Mouse (Mus musculus) adrenal gland, adult 8-10 months (tissue): ENCODE measurements around the gene Tfap2c. TPM values are rescaled to one million over a fixed set of nuclear protein-coding genes. Genes with fewer than 3 reads are reported as not detected.

Experiments used
- DNase-seq: peaks from one replicate; pipeline ENCODE4 v3.0.0; 2022
- total RNA-seq, 4 experiments: library from RNA; stranded (reverse); gene quantifications; 2 replicates each; pipeline ENCODE4 v1.2.4; 2022

Tfap2c gene
- total RNA-seq, 4 experiments from 2014 or later: not detected

- no peak for DNase-seq
Observed at GRCm38 (mm10) chr2:172551081-172551720, 1.8 kb downstream of the Tfap2c start.

GRCm38 (mm10) chr2:172551872-172552271, 2.5 kb downstream of the Tfap2c start:
- DNase-seq: no peak

GRCm38 (mm10) chr2:172552666-172553065, 3.3 kb downstream of the Tfap2c start:
- no peak for DNase-seq

DNA sequence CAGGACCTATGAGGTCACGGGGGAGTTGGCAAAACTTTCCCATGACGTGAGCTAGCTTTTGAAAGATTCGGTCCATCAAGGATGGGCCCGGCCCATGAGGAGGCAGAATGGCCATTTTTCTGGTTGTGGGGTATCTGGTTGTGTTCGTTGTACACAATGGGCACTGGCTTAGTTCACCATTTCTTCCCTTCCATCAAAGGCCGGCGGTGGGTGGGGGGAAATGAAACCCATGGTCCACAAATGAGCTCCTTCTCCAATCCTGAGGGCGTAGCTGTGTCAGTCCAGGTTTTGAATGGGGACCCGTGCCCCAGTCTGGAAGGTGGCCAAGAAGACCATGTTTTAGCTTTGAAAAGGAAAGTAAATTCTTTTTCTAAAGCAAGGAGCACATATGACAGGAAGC, 4.8 kb downstream of the Tfap2c start:
- DNase-seq: no peak

- DNase-seq: no peak
Observed at GRCm38 (mm10) chr2:172558674-172559468, 9.5 kb downstream of the Tfap2c start.

DNA sequence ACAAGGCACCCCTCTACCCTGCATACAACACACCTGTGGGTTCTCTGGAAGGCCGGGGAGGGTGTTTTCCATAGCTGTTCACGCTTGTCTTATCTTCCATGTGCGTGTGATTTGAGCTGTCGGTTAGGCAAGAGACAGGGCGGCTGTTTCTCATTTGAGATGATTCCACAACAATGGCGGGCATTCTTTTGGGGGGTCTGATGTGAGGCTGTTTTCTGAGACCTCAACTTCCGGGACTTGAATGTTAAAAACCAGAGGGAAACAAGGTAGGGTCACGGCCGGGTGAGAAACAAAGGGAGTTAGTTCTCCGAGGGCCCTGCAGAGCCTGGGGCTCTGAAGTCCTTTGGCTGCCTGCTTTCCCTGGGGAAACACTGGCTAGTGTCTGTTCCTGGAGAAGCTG, 11.6 kb downstream of the Tfap2c start:
- DNase-seq: no peak

DNA sequence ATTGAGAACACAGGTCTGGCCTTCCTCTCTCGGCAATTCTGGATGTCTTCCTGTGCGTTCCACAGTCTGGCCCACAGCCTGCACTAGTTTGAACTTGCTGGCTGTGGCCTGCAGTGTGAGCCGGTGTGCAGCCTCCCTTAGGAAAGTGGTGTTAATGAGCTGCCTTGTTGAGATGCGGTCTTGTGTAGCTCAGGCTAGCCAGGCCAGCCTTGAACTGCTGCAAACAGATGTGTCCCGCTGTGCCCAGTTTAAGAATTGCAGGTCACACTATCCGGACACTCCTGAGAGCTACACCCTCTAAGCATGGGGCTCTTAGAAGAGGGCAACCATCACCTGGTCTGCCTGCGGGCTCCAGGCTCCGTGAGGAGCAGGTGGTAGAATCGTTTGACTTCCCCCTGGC, 18.4 kb downstream of the Tfap2c start:
- no peak for DNase-seq

- DNase-seq: no peak
Observed at GRCm38 (mm10) chr2:172568466-172568865, 19.1 kb downstream of the Tfap2c start.

DNA sequence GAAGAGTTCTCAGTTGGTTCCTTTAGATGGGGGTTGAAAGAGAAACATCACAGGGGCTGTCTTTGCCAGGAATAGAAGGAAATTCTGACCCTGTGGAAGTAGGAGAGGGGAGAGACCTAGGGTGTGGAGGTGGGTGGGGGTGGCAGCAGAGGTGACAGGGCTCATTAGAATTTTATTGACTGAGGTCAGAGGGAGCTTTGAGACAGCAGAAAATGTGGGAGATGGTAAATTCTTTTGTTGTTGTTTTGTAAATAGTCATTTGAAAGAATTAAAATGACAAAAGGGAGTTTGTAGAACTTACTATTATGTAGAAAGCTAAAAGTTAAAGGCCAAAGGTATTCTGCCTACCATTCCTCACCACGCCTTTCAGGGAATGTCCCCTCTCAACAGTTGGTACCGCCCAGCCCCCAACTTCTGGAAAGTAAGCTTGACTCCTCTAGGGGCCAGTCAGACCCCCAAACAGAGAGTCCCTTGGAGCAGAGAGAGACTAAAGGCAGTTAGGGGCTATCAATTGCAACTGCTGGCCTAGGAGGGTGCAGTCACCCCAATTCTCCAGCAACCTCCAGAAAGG, 27.9 kb downstream of the Tfap2c start:
- no peak for DNase-seq

DNA sequence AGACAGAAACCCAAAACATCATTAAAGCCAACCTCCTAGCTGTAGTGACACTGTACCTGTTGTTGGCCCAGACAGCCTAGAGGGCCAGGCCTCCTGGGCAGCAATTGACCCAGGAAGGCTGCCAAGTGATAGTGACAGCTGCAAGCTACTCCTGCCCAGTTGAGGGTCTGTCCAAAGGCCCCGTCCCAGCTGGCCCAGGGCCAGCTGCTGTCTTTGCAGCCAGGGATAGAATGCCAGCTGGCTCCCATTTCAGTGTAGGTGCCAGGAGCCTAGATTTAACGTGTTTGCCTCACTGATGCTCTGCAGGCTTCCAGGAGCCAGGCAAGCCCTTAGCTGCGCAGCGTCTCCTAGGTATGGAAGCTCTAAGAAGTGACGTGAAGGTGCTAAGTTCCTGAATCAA, 29.8 kb downstream of the Tfap2c start:
- DNase-seq: peak; percentile 8

DNA sequence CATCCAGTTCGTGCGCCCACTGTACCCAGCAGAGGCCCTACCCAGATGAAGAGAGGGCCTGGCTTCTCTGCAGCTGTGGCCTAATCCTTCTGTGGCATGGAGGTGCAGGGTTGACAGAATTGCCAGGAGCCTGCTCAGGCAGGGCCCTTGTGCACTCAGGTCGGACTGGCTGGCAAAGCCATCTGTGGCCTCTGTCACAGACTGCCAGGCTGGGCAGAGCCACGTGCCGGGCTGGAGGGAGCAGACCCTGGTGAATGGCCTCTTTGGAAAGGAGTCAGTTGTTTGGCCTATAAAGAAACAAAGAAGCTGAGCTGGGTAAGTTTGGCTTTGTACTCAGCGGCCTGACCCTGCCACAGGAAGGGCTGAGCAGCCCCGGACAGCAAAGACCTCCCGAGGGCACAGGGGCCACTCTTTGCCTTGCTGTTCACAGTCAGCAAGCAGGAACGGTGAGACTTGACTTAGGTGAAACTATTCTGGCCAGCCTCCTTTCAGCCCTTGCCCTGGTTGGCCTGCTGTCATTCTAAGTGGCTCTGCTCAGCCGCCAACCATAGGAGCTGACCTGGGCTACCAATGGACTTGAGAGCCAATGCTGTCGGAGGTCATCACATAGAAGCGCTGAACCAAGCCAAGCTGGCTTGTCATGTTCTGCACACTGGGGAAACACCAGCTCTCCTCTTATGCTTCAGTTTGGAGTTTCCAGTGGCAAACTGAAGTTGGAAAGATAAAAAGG, 31.3 kb downstream of the Tfap2c start:
- peak; percentile 6 for DNase-seq

DNA sequence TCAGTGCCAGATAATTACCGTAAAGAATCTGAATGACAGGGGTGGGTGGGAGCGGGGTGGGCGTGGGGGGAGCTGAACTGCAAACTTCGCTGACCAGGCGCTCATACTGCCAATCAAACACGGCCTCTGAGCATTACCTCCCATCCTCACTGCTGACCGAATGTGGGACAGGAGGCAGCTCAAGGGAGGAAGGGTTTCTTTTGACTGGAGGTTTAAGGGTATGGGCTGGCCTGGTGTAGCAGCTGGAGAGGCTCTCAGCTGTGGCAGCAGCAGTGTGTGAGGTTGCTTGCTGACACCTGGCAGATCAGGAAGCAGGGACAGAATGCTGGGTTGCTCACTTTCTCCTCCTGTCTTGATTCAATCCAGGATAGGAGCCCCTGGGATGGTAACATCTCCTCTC, 33.9 kb downstream of the Tfap2c start:
- DNase-seq: no peak

GRCm38 (mm10) chr2:172585329-172585728, 35.9 kb downstream of the Tfap2c start:
- DNase-seq: no peak

- DNase-seq: no peak
Observed at GRCm38 (mm10) chr2:172589048-172589447, 39.7 kb downstream of the Tfap2c start.

DNA sequence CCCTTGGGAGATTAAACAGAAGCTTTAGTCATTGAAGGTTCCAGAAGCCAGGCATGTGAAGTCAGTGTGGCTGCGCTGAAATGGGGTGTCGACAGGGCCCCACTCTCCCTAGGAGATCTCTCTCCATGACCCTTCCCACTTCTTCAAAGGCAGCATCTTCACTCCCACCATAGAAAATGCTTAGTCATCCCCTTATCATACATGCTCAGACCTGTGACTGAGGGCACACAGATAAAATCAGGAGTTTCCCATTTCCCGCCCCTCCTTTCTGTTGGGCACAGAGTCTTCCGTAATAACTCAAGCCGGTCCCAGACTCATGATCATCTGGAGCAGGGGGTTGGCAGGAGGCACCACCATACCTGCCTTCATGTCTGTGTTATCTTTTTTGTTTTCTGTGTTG, 41.4 kb downstream of the Tfap2c start:
- DNase-seq: no peak

- DNase-seq: no peak
Observed at GRCm38 (mm10) chr2:172594326-172594725, 44.9 kb downstream of the Tfap2c start.

- DNase-seq: no peak
Observed at GRCm38 (mm10) chr2:172597056-172597455, 47.7 kb downstream of the Tfap2c start.

- DNase-seq: peak; percentile 20
Observed at GRCm38 (mm10) chr2:172597881-172598280, 48.5 kb downstream of the Tfap2c start.

DNA sequence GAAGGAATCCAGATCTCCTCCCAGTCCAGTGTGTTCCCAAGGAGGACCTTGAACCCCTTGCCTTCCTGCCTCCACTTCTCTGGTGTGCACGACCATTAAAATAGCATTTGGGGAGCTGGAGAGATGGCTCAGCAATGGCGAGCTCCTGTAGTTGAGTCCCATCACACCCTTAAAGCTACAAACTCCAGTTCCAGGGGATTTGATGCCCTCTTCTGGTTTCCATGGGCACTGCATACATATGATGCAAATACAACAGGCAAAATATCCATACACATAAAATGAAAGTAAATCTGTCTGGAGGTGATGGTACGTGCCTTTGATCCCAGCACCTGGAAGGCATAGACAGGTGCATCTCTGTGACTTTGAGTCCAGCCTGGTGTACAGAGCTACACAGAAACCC, 55.2 kb downstream of the Tfap2c start:
- no peak for DNase-seq

DNA sequence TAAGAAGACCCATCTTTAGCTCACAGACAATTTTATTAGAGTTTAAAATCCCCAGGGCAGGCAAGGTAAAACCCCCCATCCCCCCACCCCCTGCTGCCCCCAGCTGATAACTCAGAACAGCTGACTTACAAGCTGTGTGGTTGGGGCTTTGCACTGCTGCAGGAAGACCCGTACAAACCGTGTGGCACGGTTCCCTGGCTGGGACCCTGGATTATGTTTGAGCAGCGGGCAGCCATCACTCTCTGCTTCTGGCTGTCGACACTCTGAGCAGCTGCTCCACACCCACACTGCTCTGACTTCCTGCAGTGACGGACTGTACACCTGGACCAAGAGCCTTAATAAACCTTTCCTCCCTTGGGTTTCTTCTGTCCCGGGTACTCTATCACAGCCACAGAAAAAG, 56.2 kb downstream of the Tfap2c start:
- no peak for DNase-seq

- DNase-seq: no peak
Observed at GRCm38 (mm10) chr2:172607710-172608109, 58.3 kb downstream of the Tfap2c start.
